Mouse (Mus musculus): ENCODE measurements around the gene Taldo1. TPM values are rescaled to one million over a fixed set of nuclear protein-coding genes. Genes with fewer than 3 reads are reported as not detected.
A peak's percentile ranks its signal among the peaks of the same experiment; 100 is the strongest.

Gene Taldo1
- total RNA-seq (2022), result 100 to 1,000 TPM; 107 to 115 (median 110) TPM

DNA sequence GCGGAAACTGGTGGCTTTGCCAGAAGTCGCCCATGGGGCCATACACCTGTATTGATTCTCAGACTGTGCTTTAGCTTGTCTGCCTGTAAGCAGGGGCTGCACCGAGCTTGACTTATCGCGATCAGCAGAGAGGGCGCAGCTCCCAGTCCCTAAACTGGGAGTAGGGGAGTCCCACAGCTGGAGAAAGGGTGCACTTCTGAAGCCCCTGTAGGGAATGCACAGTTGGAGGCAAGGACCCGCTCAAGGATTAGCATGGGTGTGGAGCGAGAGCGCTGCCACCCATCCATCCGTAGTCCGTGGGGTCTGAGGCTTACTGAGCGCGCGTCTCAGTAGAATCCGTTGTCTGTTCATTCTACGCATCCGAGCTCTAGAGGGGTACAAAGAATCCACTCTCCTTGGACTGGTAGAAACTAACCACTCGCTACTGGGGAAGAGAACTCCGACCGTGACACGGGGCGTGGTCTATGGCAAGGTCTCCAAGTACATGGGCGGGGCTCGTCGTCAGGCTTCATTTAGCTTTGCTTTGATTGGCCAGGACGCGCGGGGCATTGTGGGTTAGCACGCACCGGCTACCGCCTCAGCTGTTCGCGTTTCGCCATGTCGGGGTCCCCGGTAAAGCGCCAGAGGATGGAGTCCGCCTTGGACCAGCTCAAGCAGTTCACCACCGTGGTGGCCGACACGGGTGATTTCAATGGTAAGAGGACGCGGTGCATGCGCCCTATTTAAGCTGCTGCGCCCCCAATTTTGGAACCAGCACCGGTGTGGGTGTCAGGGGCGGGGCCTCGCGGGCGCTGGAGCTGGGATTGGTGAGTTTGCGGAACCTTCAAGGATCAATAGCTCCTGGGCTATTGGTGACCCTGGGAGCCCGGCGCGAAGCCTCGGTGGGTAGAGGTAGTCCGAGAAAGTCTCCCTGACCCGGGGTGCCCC, at the start of gene Taldo1:
Taldo1 (plus strand) TSS at position 575 of the 927 bp plus-strand sequence.
- peak; percentile 98 for DNase-seq (ENCODE audit: low spot score)

GRCm38 (mm10) chr7:141343230-141343629, 48.8 kb upstream of the Taldo1 start:
- DNase-seq (ENCODE audit: low spot score), result no peak

DNA sequence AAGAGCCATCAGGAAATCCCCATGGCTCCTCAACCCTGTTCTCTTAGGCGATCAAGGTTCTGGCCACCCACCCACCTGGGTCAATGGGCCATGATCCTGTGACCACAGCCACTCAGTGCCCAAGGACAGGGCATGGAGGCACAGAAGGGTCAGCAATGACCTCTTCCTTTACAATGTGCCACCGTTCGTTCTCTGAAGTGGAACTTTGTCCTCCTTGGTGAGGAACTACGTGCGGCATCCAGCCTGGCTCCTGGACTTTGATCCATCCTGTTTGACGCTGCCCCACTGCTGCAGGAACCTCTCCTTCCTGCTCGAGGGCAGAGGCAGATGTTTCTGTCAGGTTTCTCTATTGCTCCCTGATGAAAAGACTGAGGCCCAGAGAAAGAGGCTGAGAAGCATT, 48.3 kb upstream of the Taldo1 start:
- DNase-seq (ENCODE audit: low spot score), result no peak

GRCm38 (mm10) chr7:141344787-141345186, 47.2 kb upstream of the Taldo1 start:
- no peak for DNase-seq (ENCODE audit: low spot score)

GRCm38 (mm10) chr7:141351061-141351460, 40.9 kb upstream of the Taldo1 start:
- no peak for DNase-seq (ENCODE audit: low spot score)

GRCm38 (mm10) chr7:141355051-141355450, 36.9 kb upstream of the Taldo1 start:
- DNase-seq (ENCODE audit: low spot score), result no peak

DNA sequence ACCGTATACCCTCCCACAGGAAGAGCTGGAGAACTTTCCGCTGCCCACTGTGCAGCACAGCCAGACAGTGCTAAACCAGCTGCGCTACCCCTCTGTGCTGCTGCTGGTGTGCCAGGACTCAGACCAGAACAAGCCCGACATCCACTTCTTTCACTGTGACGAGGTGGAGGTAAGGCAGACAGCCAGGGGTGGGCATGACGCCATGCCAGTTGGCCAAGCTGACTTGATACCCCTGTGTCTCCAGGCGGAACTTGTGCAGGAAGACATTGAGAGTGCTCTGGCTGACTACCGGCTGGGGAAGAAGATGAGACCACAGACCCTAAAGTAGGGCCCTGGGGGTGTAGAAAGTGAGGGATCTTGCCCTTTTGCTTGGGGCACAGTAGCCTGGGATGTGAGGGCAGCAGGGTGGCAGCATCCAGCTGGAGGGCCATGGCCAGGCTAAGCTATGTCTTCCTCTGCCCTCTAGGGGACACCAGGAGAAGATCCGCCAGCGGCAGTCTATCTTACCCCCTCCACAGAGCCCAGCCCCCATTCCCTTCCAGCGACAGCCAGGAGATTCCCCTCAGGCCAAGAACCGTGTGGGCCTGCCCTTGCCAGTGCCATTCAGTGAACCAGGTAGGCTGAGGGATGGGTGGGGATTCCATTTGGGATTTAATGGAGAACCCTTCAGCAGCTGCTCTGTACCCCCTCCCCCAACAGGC, 36.2 kb upstream of the Taldo1 start:
- DNase-seq (ENCODE audit: low spot score), result no peak

DNA sequence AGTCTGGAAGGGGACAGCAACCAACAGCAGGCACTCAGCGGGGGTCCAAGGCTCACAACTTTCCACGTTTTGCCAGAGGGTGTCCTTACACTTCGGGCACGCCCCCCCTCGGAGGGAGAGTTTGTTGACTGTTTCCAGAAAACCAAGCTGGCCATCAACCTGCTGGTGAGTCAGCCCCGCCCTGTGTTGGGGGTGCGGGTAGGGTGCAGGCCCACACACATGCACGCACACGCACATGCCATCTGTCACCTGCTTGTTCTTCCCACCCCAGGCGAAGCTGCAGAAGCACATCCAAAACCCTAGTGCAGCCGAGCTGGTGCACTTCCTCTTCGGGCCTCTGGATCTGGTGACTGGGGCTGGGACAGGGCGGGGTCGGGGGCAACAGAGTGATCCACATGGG, 35.0 kb upstream of the Taldo1 start:
- DNase-seq (ENCODE audit: low spot score), result no peak

- DNase-seq (ENCODE audit: low spot score), result no peak
These were observed 30.5 kb upstream of the Taldo1 start for GRCm38 (mm10) chr7:141361510-141361909.

DNA sequence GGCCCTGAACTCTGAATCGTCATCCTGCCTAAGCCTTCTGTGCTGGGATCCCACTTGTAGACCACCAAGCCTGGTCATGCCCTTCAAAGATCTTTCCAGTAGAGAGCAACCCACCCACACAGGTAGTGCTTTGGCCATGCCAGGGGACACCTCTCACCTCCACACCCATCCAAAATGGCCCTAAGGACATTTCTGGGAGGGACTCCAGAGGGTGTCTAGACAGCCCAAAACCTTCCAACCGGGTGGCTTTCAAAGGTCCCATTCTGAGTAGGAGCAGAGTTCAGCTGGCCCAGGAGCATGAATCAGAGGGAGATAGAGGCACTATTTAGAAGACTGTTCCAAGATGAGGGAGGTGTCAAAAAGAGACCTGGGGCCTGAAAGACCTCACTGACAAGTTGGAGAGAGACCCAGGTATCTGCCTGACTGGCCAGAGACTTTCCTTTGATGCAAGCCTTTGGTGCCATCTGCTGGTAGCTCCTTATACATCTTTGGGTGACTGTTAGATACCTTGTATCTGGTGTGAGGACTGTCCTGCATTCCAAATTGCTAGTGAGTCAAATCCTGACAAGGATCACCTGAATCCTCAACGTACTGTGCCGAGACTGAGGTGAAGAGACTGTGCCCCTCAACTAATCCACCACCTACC, 28.8 kb upstream of the Taldo1 start:
- peak; percentile 62 for DNase-seq (ENCODE audit: low spot score)

DNA sequence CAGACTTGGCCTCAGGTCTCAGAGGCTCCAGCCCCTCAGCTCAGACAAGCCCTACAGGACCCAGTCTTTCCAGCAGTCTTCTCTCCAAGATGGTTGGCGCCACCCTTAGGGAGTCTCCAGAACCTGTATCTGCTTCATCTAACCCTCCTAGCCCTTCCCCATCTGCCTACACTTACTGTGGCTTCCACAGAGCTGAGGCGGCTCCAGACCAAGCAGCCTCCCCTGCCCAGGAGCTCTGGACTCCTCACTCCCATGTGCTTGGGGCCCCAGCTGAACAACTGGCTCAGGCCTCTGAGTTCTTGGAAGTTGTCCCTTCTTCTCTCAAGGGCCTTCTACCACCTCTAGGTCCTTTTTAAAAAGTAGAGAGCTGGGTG, 28.3 kb upstream of the Taldo1 start:
- DNase-seq (ENCODE audit: low spot score), result no peak

DNA sequence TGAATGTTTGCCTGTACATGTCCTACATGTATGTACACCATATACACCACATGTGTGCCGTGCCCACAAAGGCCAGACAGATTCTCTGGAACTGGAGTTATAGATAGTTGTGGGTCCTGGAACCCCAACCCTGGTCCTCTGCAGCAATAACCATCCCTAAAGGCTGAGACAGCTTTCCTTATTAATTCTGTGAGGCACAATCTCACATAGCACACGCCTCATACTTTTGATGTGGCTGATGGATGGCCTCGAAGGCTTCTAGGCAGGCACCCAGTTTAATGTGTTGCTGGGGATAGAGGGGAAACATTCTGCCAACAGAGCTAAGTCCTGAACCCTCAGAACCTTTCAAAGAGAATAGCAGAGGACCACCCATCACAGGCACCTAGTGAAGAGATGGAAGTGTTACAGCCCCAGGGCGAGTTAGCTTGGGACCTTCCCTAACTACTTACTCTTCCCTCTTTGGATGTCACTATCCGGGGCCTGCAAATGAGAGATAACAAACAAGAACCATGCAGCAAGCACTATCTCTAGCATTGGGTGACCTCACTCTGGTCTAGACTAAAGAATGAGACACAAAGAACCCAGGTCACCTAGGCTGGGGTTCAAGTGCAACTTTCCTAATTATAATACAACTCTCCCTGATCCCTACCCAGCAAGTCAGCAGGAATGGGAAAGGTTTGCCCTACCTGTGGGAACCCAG, 27.5 kb upstream of the Taldo1 start:
- no peak for DNase-seq (ENCODE audit: low spot score)

- DNase-seq (ENCODE audit: low spot score), result no peak
These were observed 27.0 kb upstream of the Taldo1 start for GRCm38 (mm10) chr7:141365049-141365445.

- no peak for DNase-seq (ENCODE audit: low spot score)
These were observed 24.6 kb upstream of the Taldo1 start for GRCm38 (mm10) chr7:141367358-141367757.

- no peak for DNase-seq (ENCODE audit: low spot score)
These were observed 22.1 kb upstream of the Taldo1 start for GRCm38 (mm10) chr7:141369918-141370317.

GRCm38 (mm10) chr7:141371942-141372595, 19.9 kb upstream of the Taldo1 start:
- DNase-seq (ENCODE audit: low spot score), result no peak

- no peak for DNase-seq (ENCODE audit: low spot score)
These were observed 18.4 kb upstream of the Taldo1 start for GRCm38 (mm10) chr7:141373611-141374010.

GRCm38 (mm10) chr7:141374399-141374798, 17.6 kb upstream of the Taldo1 start:
- no peak for DNase-seq (ENCODE audit: low spot score)

DNA sequence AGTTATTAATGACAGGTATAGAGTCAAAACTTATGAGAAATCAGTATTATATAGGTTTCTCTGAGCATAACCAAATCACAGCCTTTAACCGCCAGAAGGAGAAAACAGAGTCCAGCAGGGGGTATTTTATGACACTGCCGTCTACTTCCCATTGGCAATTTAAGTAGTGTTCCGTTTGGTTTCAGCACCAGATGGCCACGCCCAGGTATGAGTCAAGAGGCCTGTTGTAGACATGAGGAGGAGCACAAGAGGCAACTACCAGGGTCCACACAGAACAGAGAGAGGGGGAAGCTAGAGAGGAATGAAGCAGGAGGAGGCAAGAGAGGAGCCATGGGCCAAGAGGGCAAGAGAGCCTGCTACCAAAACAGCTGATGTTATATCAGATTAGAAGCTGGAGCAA, 12.4 kb upstream of the Taldo1 start:
- no peak for DNase-seq (ENCODE audit: low spot score)

DNA sequence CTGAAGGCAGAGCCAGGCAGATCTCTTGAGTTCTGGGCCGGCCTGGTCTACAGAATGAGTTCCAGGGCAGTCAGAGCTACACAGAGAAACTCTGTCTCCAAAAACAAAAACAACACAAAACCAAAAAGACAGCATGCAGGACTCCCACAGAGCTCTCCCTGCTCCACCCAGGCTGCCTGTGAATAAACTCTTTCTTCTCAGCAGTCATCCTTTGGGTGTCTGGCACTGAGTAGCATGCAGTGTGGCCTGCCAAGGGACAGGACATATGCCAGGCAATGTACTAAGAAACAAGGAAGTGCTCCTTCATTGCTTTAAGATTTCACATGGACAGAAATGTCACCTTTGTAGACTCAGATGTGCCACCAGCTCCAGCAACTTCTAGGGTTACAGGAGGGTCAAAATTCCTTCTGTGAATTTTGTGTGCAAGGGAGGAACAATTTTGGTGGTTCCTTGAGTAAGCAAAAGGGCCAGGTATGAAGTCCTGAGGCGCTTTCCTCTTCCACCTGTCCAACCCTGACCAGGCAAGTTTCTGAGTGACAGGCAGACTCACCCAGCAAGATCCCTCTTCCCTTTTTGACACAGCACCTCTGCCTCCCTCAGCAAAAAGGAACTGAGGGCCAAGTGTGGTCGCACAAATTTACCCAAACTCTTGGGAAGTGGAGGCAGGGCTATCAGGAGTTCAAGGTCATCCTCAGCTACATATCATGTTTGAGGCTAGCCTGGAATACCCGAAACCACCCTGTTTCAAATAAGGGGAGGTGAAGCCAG, 10.7 kb upstream of the Taldo1 start:
- DNase-seq (ENCODE audit: low spot score), result no peak

Data from heart, adult 8-10 months (tissue).